Mouse (Mus musculus) heart, postnatal 0 days (tissue): ENCODE measurements around the gene Gm5134.

ENCODE experiments used
- CTCF ChIP-seq: IDR thresholded peaks from 2 replicates; pipeline ENCODE4 v1.5.1; 2016; ENCODE audit warnings: antibody characterized with exemption, control low read depth, low read depth
- EP300 ChIP-seq: IDR thresholded peaks from 2 replicates; pipeline ENCODE4 v1.6.1; 2016; ENCODE audit warnings: antibody characterized with exemption, low read depth

- no peak for TF ChIP-seq CTCF
- TF ChIP-seq EP300, result no peak
Measured at GRCm38 (mm10) chr10:75950791-75951210, 3.5 kb upstream of the Gm5134 start.
